Mouse (Mus musculus) E14TG2a.4 (cell line): Measurements from ENCODE around the gene Cwc25.
"Not testable (repeated sequence)": the region's sequence is repeated elsewhere in the genome, so short reads cannot be mapped to it uniquely, and the experiment has no call there.

ENCODE experiments used
- H3K27me3 ChIP-seq: 2 replicates; pipeline ENCODE4 v1.6.1; 2014; ENCODE audit warnings: low read length, control low read depth; ENCODE audit not compliant: insufficient read depth
- H3K36me3 ChIP-seq: 2 replicates; pipeline ENCODE4 v1.6.1; 2014; ENCODE audit warnings: low read length, control low read depth; ENCODE audit not compliant: insufficient read depth
- H3K4me1 ChIP-seq: replicated peaks from 2 replicates; pipeline ENCODE4 v1.6.1; 2014; ENCODE audit warnings: low read depth, low read length, control low read depth
- H3K4me3 ChIP-seq: replicated peaks from 2 replicates; pipeline ENCODE4 v1.5.1; 2014; ENCODE audit warnings: mild to moderate bottlenecking, low read length
- H3K9me3 ChIP-seq: 2 replicates; pipeline ENCODE4 v1.6.1; 2014; ENCODE audit warnings: low read length, control low read depth
- CTCF ChIP-seq: conservative IDR thresholded peaks from 2 replicates; pipeline ENCODE4 v1.5.1; 2014; ENCODE audit warnings: low read length
- NANOG ChIP-seq: IDR thresholded peaks from 2 replicates; pipeline ENCODE4 v1.6.1; 2014; ENCODE audit warnings: borderline replicate concordance, low read length, mixed read lengths
- POU5F1 ChIP-seq: IDR thresholded peaks from 2 replicates; pipeline ENCODE4 v1.6.1; 2014; ENCODE audit warnings: low read length, borderline replicate concordance

Cwc25 gene

DNA sequence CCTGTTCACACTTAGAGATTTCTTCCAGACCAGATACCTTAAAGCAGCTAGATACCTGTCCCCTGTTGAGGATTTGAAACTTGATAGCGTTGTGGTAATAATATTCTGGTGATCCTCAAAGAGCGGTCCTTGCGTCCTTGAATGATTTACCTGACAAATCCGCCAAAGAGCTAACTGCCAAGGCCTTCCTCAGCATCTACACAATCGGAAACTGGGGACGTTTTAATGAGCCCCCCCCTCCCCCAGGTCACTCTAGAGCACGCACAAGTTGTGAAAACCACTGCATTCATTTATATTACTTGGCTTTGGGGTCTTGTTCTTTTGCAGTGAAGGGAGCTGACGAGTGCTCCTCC is 31.7 kb upstream of the Cwc25 start:
- Histone ChIP-seq H3K27me3 (no peaks in the 10 kb centered on the region), H3K9me3 (no peaks in the 10 kb centered on the region), H3K4me1 (peaks cover 63% of the 10 kb centered on the region), H3K4me3 (peak overlapping the region; percentile 98), H3K36me3 (peaks cover 16% of the 10 kb centered on the region)
- no peak for TF ChIP-seq CTCF

DNA sequence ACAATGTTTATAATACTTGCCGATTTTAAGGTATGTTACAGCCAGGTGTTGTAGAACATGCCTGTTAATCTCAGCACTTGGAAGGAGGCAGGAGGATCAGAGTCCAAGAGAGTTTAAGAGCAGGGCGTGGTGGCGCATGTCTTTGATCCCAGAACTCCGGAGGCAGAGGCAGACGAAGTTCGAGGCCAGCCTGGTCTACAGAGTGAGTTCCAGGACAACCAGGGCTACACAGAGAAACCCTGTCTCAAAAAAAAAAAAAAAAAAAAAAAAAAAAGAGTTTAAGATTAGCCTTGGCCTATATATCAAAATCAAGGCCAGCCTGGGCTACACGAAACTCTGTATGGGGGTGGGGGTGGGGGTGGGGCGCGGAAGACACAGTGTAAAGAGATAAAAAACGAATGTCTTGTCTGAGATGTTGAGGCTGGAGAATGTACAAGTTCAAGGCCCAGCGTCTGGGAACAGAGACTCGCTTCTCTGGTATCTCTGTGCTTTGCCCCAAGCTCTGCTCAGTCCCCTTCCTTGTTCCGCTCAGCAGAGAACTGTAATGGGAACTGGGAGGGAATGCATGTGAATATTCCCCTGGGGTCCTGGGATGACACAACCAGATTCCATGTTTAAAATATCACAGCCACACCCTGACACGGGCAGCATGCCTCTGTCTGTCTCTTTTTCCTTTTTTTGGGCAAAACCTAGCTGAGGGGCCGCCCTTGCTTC is 31.2 kb upstream of the Cwc25 start:
- H3K9me3 ChIP-seq: no peaks in the 10 kb centered on the region
- H3K36me3 ChIP-seq: peaks cover 16% of the 10 kb centered on the region
- TF ChIP-seq NANOG (no peak), CTCF (no peak), POU5F1 (no peak)
- H3K4me1 ChIP-seq: peaks cover 62% of the 10 kb centered on the region
- H3K4me3 ChIP-seq: peak overlapping the region; percentile 98
- H3K27me3 ChIP-seq: no peaks in the 10 kb centered on the region

GRCm38 (mm10) chr11:97796910-97797309 is 30.6 kb upstream of the Cwc25 start:
- Histone ChIP-seq H3K4me3 (no peak overlapping the region), H3K4me1 (peaks cover 59% of the 10 kb centered on the region)
- TF ChIP-seq CTCF (peak; percentile 13; the same call in 1 of the 2 replicates), POU5F1 (no peak)

DNA sequence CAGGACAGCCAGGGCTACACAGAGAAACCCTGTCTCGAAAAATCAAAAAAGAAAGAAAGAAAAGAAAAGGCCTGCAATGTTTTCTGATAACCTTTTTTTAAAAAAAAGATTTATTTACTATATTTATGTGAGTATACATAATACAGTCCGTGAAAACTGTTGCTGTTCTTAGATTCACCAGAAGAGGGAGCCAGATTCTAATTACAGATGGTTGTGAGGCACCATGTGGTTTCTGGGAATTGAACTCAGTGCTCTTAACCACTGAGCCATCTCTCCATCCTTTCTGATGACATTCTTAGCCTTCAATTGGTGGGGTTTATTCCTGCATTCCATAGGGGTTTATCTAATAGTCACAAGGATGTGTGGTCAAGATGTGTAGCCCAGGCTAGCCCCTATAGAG is 26.8 kb upstream of the Cwc25 start:
- Histone ChIP-seq H3K4me3 (no peak overlapping the region), H3K27me3 (no peaks in the 10 kb centered on the region), H3K36me3 (no peaks in the 10 kb centered on the region), H3K9me3 (no peaks in the 10 kb centered on the region), H3K4me1 (peaks cover 55% of the 10 kb centered on the region)
- TF ChIP-seq NANOG (no peak), CTCF (peak; percentile 73)

More at GRCm38 (mm10) chr11:97796910-97797309, 30.6 kb upstream of the Cwc25 start:
- H3K36me3 ChIP-seq: peaks cover 9% of the 10 kb centered on the region
- no peaks in the 10 kb centered on the region for H3K27me3 ChIP-seq
- H3K9me3 ChIP-seq: no peaks in the 10 kb centered on the region

DNA sequence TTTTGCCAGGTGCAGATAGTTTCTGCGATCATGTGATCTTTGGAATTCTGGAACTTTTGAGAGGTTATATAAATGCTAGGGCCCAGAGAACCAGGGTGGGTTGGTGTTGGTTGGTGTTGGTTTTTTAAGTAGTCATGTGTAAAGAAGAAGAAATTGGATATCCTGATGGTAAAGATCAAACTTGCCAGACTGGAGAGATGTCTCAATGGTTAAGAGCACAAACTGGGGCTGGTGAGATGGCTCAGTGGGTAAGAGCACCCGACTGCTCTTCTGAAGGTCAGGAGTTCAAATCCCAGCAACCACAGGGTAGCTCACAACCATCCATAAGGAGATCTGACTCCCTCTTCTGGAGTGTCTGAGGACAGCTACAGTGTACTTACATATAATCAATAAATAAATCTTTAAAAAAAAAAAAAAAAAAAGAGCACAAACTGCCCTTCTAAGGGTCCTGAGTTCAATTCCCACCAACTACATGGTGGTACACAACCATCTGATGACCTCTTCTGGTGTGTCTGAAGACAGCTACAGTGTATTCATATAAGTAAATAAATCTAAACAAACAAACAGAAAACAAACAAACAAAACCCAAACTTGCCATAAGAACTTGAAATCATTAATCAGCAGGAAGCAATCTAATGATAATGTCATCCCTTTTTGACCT is 24.6 kb upstream of the Cwc25 start:
- not testable (repeated sequence) for H3K9me3 ChIP-seq, H3K36me3 ChIP-seq, H3K4me3 ChIP-seq, H3K27me3 ChIP-seq
- H3K4me1 ChIP-seq: peaks cover 52% of the 10 kb centered on the region

- H3K4me3 ChIP-seq: no peak overlapping the region
- H3K27me3 ChIP-seq: no peaks in the 10 kb centered on the region
- no peak for TF ChIP-seq CTCF
- TF ChIP-seq POU5F1: no peak
- no peak for TF ChIP-seq NANOG
Observed at GRCm38 (mm10) chr11:97789727-97790126, 23.4 kb upstream of the Cwc25 start.

DNA sequence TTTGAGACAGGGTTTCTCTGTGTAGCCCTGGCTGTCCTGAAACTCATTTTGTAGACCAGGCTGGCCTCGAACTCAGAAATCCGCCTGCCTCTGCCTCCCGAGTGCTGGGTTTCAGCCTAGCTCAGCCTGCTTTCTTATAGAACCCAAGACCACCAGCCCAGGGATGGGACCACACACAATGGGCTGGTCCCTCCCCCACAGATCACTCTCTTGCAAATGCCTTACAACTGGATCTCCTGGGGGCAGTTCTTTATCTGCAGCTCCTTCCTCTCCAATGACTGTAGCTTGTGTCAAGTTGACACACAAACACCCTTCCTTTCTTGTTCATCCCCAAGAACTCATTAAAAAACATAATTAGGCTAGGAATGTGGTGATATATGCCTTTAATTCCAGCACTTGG is 21.6 kb upstream of the Cwc25 start:
- H3K4me3 ChIP-seq: no peak overlapping the region
- H3K36me3 ChIP-seq: no peaks in the 10 kb centered on the region
- no peaks in the 10 kb centered on the region for H3K27me3 ChIP-seq
- peaks cover 43% of the 10 kb centered on the region for H3K4me1 ChIP-seq
- TF ChIP-seq POU5F1 (no peak), CTCF (no peak), NANOG (no peak)
- no peaks in the 10 kb centered on the region for H3K9me3 ChIP-seq

More at GRCm38 (mm10) chr11:97789727-97790126, 23.4 kb upstream of the Cwc25 start:
- Histone ChIP-seq H3K36me3 (no peaks in the 10 kb centered on the region), H3K9me3 (no peaks in the 10 kb centered on the region), H3K4me1 (peaks cover 47% of the 10 kb centered on the region)

GRCm38 (mm10) chr11:97782564-97782895 is 16.2 kb upstream of the Cwc25 start:
- H3K4me3 ChIP-seq: peak overlapping the region; percentile 97
- peaks cover 48% of the 10 kb centered on the region for H3K4me1 ChIP-seq
- TF ChIP-seq NANOG (no peak), POU5F1 (no peak), CTCF (no peak)
- H3K27me3 ChIP-seq: no peaks in the 10 kb centered on the region
- H3K9me3 ChIP-seq: no peaks in the 10 kb centered on the region
- peaks cover 45% of the 10 kb centered on the region for H3K36me3 ChIP-seq
